Mouse (Mus musculus): Measurements from ENCODE around the gene Ets2.

- TF ChIP-seq POLR2A (IDR thresholded peaks at IDR 0.05; ENCODE audit: insufficient read depth, low read depth, low read length) (peak; percentile 62), CTCF (IDR thresholded peaks at IDR 0.05; ENCODE audit: insufficient read depth, low read depth, low read length) (peak; percentile 81)
Observed at GRCm38 (mm10) chr16:95701802-95702561, at the start of gene Ets2.
